Mouse (Mus musculus) embryonic fibroblast, embryonic 13.5 days (primary cell): ENCODE data around the gene Cyp3a11. TPM values are rescaled to one million over a fixed set of nuclear protein-coding genes. Genes with fewer than 3 reads are reported as not detected.
"Not testable (repeated sequence)": the region's sequence is repeated elsewhere in the genome, so short reads cannot be mapped to it uniquely, and the experiment has no call there.

Experiments
- H3K27ac ChIP-seq: 2 replicates; pipeline ENCODE4 v1.5.1; 2012; ENCODE audit warnings: low read length, control low read depth, inconsistent platforms; ENCODE audit not compliant: insufficient read depth
- H3K4me1 ChIP-seq: 2 replicates; pipeline ENCODE4 v1.6.1; 2011; ENCODE audit warnings: low read length; ENCODE audit not compliant: control insufficient read depth, insufficient read depth
- H3K4me3 ChIP-seq: 2 replicates; pipeline ENCODE4 v1.5.1; 2011; ENCODE audit warnings: mild to moderate bottlenecking, control low read depth, low read length; ENCODE audit not compliant: insufficient read depth
- CTCF ChIP-seq: IDR thresholded peaks from 2 replicates; pipeline ENCODE4 v1.5.1; 2011; ENCODE audit warnings: mild to moderate bottlenecking, control low read depth, low read length, moderate library complexity, borderline replicate concordance; ENCODE audit not compliant: insufficient read depth
- POLR2A ChIP-seq: IDR thresholded peaks from 2 replicates; pipeline ENCODE4 v1.6.1; 2011; ENCODE audit warnings: low read depth, mild to moderate bottlenecking, control low read depth, low read length, moderate library complexity
- polyA plus RNA-seq: library from polyadenylated mRNA; stranded (reverse); fragments of >200 nt; gene quantifications from 2 replicates; pipeline ENCODE4 v1.2.4, GENCODE M21; 2011; ENCODE audit warnings: low read depth; ENCODE audit not compliant: missing spikeins, insufficient read length

The Cyp3a11 gene
- not detected in 2 replicates for polyA plus RNA-seq

DNA sequence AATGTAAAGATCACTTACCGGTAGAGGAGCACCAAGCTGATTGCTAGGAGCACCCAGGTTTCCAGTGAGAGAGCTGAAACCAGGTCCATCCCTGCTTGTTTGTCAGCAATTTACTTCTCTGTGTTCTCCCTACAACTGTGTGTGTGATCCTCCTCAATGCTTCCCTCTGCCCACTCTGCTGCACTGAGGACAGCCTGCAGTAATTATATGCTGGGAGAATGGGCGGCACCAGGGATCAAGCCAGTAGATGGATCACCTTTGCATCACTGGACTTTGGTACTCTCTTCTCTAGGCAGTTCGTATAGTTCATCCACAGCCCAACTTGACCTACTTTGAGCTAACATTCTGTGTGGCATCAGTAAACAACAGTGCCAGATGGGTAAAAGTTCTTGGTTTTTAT lies at the start of gene Cyp3a11:
Cyp3a11 (minus strand) TSS at position 277 of the 400 bp plus-strand sequence.
- no peak within 1 kb of the TSS for H3K27ac ChIP-seq
- TF ChIP-seq CTCF (no peak), POLR2A (no peak)
- no peaks in the 10 kb centered on the region for H3K4me1 ChIP-seq
- no peak within 1 kb of the TSS for H3K4me3 ChIP-seq

DNA sequence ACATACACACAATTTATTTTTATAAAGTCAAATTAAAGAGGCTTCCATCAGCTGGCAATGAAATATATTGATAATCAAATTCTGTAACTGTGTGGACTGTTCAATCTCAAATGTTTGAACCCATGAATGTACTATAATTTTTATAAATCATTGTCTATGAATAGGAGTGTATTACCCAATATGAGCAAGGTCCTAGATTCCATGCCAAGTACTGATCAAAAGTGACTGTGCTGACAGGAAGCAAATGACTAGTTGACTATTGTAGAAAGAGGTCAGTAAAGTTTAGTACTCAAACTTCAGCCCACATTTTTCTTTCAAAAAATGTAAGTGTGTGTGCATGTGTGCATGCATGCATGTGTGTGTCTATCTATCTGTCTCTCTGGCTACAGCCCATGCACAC lies 33.1 kb upstream of the Cyp3a11 start:
- H3K4me1 ChIP-seq = no peaks in the 10 kb centered on the region
- no peak overlapping the region for H3K4me3 ChIP-seq
- no peak overlapping the region for H3K27ac ChIP-seq
- TF ChIP-seq POLR2A (no peak), CTCF (no peak)

DNA sequence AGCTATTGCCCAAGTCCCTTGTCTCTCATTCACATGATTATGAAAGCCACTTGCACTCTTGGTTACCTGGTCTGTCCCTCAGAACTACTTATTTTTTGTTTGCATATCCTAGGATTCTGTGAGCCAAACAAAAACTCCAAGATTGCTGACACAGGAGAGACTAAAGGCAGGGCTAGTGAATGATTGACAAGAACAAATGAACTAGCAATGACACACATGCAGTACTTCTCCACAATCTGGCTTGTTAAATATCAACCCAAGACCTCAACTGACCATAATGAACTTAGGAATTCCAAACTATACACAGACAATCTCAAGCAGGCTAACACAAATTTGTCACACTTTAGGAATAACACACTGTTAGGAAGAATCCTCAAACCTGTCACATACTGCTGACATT lies 32.0 kb upstream of the Cyp3a11 start:
- H3K4me3 ChIP-seq = no peak overlapping the region
- H3K4me1 ChIP-seq = no peaks in the 10 kb centered on the region
- no peak for TF ChIP-seq POLR2A
- no peak for TF ChIP-seq CTCF
- no peak overlapping the region for H3K27ac ChIP-seq

DNA sequence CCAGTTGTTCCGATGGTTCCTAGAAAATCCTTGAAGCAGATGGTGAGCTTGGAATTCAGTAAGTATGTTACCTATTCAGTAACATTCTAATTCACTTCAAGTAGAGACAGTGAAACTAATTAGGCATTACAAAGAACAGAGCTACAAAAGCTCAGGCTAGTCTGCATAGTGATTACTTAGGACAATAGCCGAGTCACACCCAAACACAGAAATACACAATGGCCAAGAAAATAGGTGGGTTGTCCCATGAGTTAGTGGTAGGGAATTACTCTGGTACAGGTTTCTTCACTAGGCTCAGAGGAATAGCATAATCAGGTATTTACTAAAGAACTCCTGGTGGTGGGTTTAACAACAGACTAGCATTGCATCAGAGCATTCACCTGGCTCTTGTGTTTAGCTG lies 27.2 kb upstream of the Cyp3a11 start:
- not testable (repeated sequence) for H3K27ac ChIP-seq, H3K4me1 ChIP-seq, H3K4me3 ChIP-seq

DNA sequence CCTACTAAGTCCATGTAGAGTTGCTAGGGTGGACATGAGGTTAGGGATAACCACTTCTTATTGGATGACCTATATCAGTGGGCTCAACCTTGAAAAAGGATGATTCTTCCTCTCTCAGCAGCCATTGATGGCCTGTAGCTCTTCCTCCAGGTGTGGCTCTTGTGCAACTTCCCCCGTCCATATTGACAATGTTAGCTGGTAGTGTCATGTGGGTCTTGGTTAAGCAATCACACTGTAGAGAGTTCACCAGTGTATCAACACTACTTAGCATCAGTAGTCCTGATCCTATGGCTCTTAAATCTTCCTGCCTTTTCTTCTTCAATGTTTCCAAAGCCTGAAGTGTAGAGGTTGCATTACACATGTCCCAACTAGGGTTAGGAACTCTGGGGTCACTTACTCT lies 24.8 kb upstream of the Cyp3a11 start:
- no peak overlapping the region for H3K27ac ChIP-seq
- no peak overlapping the region for H3K4me3 ChIP-seq
- H3K4me1 ChIP-seq = no peaks in the 10 kb centered on the region
- no peak for TF ChIP-seq CTCF
- no peak for TF ChIP-seq POLR2A

DNA sequence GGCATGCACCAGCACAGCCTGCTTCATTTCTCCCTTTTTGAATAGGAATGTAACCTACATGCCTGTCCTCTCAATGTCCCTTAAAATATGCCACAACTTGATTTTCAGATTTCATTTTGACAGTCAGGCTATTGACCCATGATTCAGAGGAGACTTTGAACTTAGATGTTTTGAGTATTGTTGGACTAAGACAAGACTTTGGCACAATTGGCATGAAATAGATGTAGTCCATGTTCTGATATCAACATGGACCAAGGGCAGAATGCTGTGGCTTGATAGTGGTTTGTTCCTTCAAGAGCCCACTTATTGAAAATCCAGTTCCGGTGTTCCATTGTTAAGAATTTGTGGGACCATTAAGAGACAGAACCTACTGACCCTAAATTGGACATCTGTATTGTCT lies 23.6 kb upstream of the Cyp3a11 start:
- no peak for TF ChIP-seq CTCF
- no peak for TF ChIP-seq POLR2A
- Histone ChIP-seq H3K4me1 (no peaks in the 10 kb centered on the region), H3K27ac (no peak overlapping the region), H3K4me3 (no peak overlapping the region)

DNA sequence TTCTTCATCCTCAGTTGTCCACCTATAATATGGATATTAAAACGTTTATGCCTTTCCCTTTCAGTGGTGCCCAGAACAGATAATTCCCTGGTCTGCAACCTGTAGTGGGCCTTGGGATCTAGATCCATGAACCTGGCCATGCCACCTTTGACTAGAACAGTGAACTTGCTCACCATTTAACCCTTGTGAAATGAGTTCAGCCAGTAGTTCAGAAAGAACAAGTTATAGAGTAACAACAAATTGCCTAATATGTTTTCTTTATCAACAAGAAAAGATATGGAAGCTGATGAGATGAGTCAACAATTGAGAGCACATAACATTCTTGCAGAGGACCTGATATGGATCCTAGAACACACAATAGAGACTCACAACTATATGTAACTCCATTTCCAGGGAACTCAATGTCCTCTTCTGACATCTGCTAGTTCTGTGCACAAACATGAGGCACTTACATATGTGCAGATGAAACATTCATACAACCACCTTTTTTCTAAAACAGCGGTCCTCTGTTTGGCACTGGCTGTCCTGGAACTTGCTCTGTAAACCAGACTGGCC lies 20.7 kb upstream of the Cyp3a11 start:
- no peak for TF ChIP-seq CTCF
- no peak overlapping the region for H3K4me3 ChIP-seq
- no peak overlapping the region for H3K27ac ChIP-seq
- no peaks in the 10 kb centered on the region for H3K4me1 ChIP-seq

DNA sequence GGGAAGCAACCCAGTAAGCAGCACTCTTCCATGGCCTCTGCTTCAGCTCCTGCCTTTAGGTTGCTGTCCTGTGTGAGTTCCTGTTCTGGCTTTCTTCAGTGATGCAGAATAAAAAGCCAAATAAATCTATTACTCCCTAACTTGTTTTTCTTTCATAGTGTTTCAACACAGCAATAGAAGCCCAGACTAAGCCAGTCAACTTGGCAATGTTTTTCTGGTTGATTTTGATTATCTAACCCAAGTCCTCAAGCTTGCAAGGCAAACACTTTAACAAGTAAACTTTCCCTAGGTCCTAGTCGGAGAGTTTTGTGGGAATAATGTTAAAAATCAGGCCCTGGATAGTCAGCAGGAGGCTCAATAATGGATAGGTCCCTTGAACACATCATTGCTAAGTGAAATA lies 17.5 kb upstream of the Cyp3a11 start:
- TF ChIP-seq POLR2A = no peak
- TF ChIP-seq CTCF = no peak
- no peak overlapping the region for H3K27ac ChIP-seq
- no peaks in the 10 kb centered on the region for H3K4me1 ChIP-seq
- H3K4me3 ChIP-seq = no peak overlapping the region

DNA sequence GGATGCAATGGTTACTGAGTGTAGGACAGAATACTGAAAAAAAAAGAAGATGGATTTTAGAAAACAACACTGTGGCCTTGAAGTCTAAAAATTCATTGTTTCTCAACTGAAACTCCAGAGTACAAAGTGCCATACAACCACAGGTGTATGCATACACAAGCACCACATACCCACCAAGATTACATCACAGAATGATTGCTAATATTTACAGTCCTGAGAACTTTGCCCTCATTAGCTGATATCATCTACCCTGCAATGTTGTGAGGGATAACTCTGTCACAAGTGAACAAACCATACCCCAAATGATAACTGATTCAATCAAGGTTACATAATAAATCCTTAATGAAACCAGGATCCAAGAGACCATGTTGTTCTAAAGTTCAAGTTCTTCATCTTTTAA lies 1.4 kb upstream of the Cyp3a11 start:
- Histone ChIP-seq H3K4me1 (no peaks in the 10 kb centered on the region), H3K27ac (no peak overlapping the region), H3K4me3 (no peak overlapping the region)
- TF ChIP-seq POLR2A (no peak), CTCF (no peak)

DNA sequence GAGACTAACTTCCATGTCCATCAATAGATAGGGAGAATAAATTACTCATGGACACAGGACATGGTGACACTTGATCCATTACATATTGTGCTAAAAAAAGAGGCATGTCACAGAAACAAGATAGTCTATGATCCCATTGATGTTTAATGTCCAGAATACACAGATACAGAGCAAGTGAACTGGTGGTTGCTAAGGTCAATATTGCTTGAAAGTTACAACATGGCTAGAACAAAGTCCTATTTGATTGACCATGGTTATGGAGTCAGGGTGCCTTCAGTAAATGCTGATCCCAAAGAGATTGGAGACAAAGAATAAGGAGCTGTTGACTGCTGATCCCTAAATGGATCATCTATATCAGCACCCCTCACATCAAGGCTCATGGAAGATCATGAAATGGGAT lies 12.3 kb downstream of the Cyp3a11 start:
- H3K4me1 ChIP-seq, H3K4me3 ChIP-seq, H3K27ac ChIP-seq: not testable (repeated sequence)

DNA sequence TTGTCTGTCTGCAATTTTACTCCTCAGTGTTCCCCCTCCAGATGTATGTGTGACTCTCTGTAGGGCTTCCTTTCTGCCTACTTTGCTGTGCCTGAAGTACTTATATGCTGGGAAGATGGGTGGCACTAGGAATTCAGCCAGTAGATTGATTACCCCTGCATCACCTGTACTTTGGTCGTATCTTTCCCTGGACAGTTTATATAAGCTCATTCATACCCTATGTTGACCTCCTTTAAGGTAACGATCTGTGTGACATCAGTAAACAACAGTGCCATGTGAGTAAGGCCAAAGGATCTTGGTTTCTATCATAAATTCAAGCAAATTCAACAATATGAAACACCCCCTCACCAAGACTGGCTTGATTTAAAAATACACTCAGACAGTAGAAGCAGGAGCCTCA lies 74.0 kb downstream of the Cyp3a11 start, which contains the start of gene Cyp3a44:
Cyp3a44 (minus strand) TSS at position 79 of the 400 bp plus-strand sequence.
- H3K4me1 ChIP-seq, H3K27ac ChIP-seq, H3K4me3 ChIP-seq: not testable (repeated sequence)

Other genes with a start within 250 kb of the Cyp3a11 start
- gene Cyp3a41a, start 159.8 kb downstream of the Cyp3a11 start, polyA plus RNA-seq = not detected in 2 replicates
- not detected in 2 replicates for gene Cyp3a44, start 74.1 kb downstream of the Cyp3a11 start, polyA plus RNA-seq
- gene Cyp3a25, start 129.7 kb upstream of the Cyp3a11 start, polyA plus RNA-seq = not detected in 2 replicates
- gene Cyp3a59, start 199.3 kb upstream of the Cyp3a11 start, polyA plus RNA-seq = not detected in 2 replicates